Mouse (Mus musculus) kidney, embryonic 15.5 days (tissue): ENCODE results near the gene Usp43. TPM values are rescaled to one million over a fixed set of nuclear protein-coding genes. Genes with fewer than 3 reads are reported as not detected.

Source experiments
- ATAC-seq: fragments of 200-750 bp; cut with Nextera tagmentation; replicated peaks from 2 replicates; pipeline ENCODE4 v1.8.0; 2017; ENCODE audit warnings: moderate TSS enrichment; ENCODE audit not compliant: low FRiP score
- H3K27ac ChIP-seq: fragments of 300-500 bp; sonication (generic); 2 replicates; pipeline ENCODE4 v1.5.1; 2015; ENCODE audit warnings: mild to moderate bottlenecking, inconsistent platforms
- H3K27me3 ChIP-seq: fragments of 300-500 bp; sonication (generic); 2 replicates; pipeline ENCODE4 v1.6.1; 2015; ENCODE audit warnings: inconsistent platforms
- H3K36me3 ChIP-seq: fragments of 300-500 bp; sonication (generic); 2 replicates; pipeline ENCODE4 v1.6.1; 2015; ENCODE audit warnings: inconsistent platforms
- H3K4me1 ChIP-seq: fragments of 300-500 bp; sonication (generic); 2 replicates; pipeline ENCODE4 v1.6.1; 2015; ENCODE audit warnings: inconsistent platforms
- H3K4me2 ChIP-seq: fragments of 300-500 bp; sonication (generic); 2 replicates; pipeline ENCODE4 v1.6.1; 2015; ENCODE audit warnings: moderate library complexity, mild to moderate bottlenecking, inconsistent platforms
- H3K4me3 ChIP-seq: fragments of 300-500 bp; sonication (generic); replicated peaks from 2 replicates; pipeline ENCODE4 v1.5.1; 2015; ENCODE audit warnings: mild to moderate bottlenecking, inconsistent platforms
- H3K9ac ChIP-seq: fragments of 300-500 bp; sonication (generic); 2 replicates; pipeline ENCODE4 v1.6.1; 2015; ENCODE audit warnings: mild to moderate bottlenecking, inconsistent platforms
- H3K9me3 ChIP-seq: fragments of 300-500 bp; sonication (generic); replicated peaks from 2 replicates; pipeline ENCODE4 v1.6.1; 2016; ENCODE audit warnings: inconsistent platforms
- WGBS: fragments of 180-500 bp; shearing (Covaris S2); methylation state at CpG from one replicate; pipeline ENCODE4 v1.1.7; 2015; ENCODE audit warnings: mixed read lengths; 5-methylcytosine and 5-hydroxymethylcytosine counted together
- polyA plus RNA-seq: library from polyadenylated mRNA; unstranded; fragments of >200 nt; fragmentation: Nextera tagmentation; extraction: Ambion mirVana; gene quantifications from 2 replicates; pipeline ENCODE4 v1.2.1, GENCODE M21; 2015

Usp43 gene
- polyA plus RNA-seq, 1 experiment from 2014 or later, result 2.0 TPM

GRCm38 (mm10) chr11:67831820-67832219, 90.1 kb downstream of the Usp43 start:
- ATAC-seq, result no peak
- H3K4me3 ChIP-seq, result no peak overlapping the region
- WGBS, result 72% methylated on average over 5 of the region's 5 CpGs
- no peaks in the 10 kb centered on the region for H3K9me3 ChIP-seq
- H3K9ac ChIP-seq, result no peak overlapping the region
- H3K36me3 ChIP-seq, result no peaks in the 10 kb centered on the region
- no peak overlapping the region for H3K4me2 ChIP-seq
- no peaks in the 10 kb centered on the region for H3K27me3 ChIP-seq
- no peak overlapping the region for H3K27ac ChIP-seq
- peaks cover 3% of the 10 kb centered on the region for H3K4me1 ChIP-seq

DNA sequence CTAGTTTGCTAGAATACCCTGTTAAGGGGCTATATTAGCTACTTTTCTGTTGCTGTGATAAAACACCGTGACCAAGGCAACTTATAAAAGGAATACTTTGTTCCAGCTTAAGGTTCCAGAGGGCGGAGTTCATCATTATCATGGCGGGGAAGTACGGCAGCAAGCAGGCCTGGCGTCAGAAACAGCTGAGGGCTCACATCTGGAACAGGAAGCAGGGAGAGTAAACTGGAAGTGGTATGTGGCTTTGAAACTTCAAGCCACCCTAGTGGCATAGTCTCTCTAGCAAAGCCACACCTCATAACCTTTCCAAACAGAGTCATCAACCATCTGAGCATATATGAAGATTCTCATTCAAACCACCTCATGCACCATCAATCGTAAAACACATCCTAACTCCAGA, 92.4 kb downstream of the Usp43 start:
- Histone ChIP-seq H3K9ac (no peak overlapping the region), H3K27ac (no peak overlapping the region), H3K9me3 (no peaks in the 10 kb centered on the region), H3K36me3 (no peaks in the 10 kb centered on the region), H3K27me3 (no peaks in the 10 kb centered on the region), H3K4me3 (no peak overlapping the region), H3K4me2 (no peak overlapping the region), H3K4me1 (peaks cover 3% of the 10 kb centered on the region)
- 72% methylated on average over 6 of the region's 6 CpGs for WGBS
- no peak for ATAC-seq

GRCm38 (mm10) chr11:67828360-67829059, 93.4 kb downstream of the Usp43 start:
- Histone ChIP-seq H3K4me1 (peaks cover 3% of the 10 kb centered on the region), H3K9ac (no peak overlapping the region), H3K27me3 (no peaks in the 10 kb centered on the region), H3K4me3 (no peak overlapping the region), H3K9me3 (no peaks in the 10 kb centered on the region), H3K4me2 (peak overlapping the region; percentile 1; the same call in 1 of the 2 replicates), H3K36me3 (no peaks in the 10 kb centered on the region), H3K27ac (no peak overlapping the region)
- ATAC-seq, result no peak
- WGBS, result 33% methylated on average over 12 of the region's 12 CpGs

GRCm38 (mm10) chr11:67821560-67821959, 100.4 kb downstream of the Usp43 start:
- Histone ChIP-seq H3K9ac (no peak overlapping the region), H3K9me3 (no peaks in the 10 kb centered on the region), H3K4me1 (no peaks in the 10 kb centered on the region), H3K36me3 (no peaks in the 10 kb centered on the region), H3K27ac (no peak overlapping the region), H3K27me3 (no peaks in the 10 kb centered on the region), H3K4me2 (no peak overlapping the region), H3K4me3 (no peak overlapping the region)
- ATAC-seq, result no peak
- 96% methylated on average over 6 of the region's 6 CpGs for WGBS

GRCm38 (mm10) chr11:67820221-67820620, 101.7 kb downstream of the Usp43 start:
- H3K4me1 ChIP-seq, result no peaks in the 10 kb centered on the region
- no peaks in the 10 kb centered on the region for H3K27me3 ChIP-seq
- H3K4me2 ChIP-seq, result no peak overlapping the region
- ATAC-seq, result no peak
- no peak overlapping the region for H3K27ac ChIP-seq
- no peaks in the 10 kb centered on the region for H3K9me3 ChIP-seq
- WGBS, result 24% methylated on average over 4 of the region's 4 CpGs
- H3K9ac ChIP-seq, result no peak overlapping the region
- no peak overlapping the region for H3K4me3 ChIP-seq
- no peaks in the 10 kb centered on the region for H3K36me3 ChIP-seq

DNA sequence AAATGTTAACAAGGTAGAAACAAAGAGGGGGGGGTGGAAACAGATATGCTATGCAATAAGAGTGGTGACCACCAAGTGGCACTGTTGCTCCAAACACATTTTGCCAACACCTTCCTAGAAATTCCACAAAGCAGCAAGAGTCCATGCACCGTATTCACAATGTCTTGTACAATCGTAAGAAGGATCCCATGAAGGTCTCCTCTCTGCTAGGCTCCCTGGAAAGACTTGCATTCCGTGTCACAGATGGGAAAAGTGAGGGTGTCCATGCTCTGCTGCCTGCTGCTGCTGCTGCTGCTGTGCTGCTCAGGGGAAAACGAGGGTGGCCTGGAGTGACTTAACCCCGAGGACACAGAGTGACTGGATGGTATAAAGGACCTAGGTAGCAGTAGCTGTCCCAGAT, 102.3 kb downstream of the Usp43 start:
- ATAC-seq, result no peak
- no peaks in the 10 kb centered on the region for H3K36me3 ChIP-seq
- H3K27ac ChIP-seq, result no peak overlapping the region
- H3K27me3 ChIP-seq, result no peaks in the 10 kb centered on the region
- 12% methylated on average over 5 of the region's 5 CpGs for WGBS
- no peaks in the 10 kb centered on the region for H3K9me3 ChIP-seq
- peak overlapping the region; percentile 48 for H3K4me2 ChIP-seq
- H3K9ac ChIP-seq, result no peak overlapping the region
- no peak overlapping the region for H3K4me3 ChIP-seq
- H3K4me1 ChIP-seq, result no peaks in the 10 kb centered on the region

- ATAC-seq, result no peak
- Histone ChIP-seq H3K4me2 (no peak overlapping the region), H3K36me3 (no peaks in the 10 kb centered on the region), H3K9me3 (no peaks in the 10 kb centered on the region), H3K4me3 (no peak overlapping the region), H3K27me3 (no peaks in the 10 kb centered on the region), H3K9ac (no peak overlapping the region), H3K27ac (no peak overlapping the region), H3K4me1 (no peaks in the 10 kb centered on the region)
- 77% methylated on average over 6 of the region's 6 CpGs for WGBS
Observed at GRCm38 (mm10) chr11:67811535-67811934, 110.4 kb downstream of the Usp43 start.

DNA sequence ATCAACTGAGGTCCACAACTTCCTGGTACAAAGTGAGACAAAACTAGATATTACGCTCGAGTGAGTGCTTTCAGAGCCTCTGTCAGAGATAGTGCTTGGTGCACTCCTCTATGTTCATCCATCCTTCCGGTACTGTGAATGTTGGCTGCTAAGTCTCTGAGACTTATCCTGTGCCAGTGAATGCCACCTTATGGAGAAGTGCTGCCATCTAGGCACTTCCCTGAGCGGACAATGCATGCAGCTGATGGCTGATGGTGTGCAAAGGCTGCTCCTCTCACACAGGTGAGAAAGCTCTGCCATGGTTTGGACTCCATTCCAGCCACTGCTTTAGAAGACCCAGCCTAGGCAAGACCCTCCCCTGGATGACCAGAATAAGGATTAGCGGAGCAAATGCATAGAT, 113.9 kb downstream of the Usp43 start:
- WGBS, result 78% methylated on average over 5 of the region's 5 CpGs
- Histone ChIP-seq H3K36me3 (no peaks in the 10 kb centered on the region), H3K27me3 (no peaks in the 10 kb centered on the region), H3K4me3 (no peak overlapping the region), H3K9me3 (no peaks in the 10 kb centered on the region), H3K4me2 (no peak overlapping the region), H3K27ac (no peak overlapping the region), H3K9ac (no peak overlapping the region), H3K4me1 (no peaks in the 10 kb centered on the region)
- no peak for ATAC-seq

GRCm38 (mm10) chr11:67806832-67807597, 114.9 kb downstream of the Usp43 start:
- ATAC-seq, result no peak
- H3K4me2 ChIP-seq, result no peak overlapping the region
- 74% methylated on average over 11 of the region's 11 CpGs for WGBS

DNA sequence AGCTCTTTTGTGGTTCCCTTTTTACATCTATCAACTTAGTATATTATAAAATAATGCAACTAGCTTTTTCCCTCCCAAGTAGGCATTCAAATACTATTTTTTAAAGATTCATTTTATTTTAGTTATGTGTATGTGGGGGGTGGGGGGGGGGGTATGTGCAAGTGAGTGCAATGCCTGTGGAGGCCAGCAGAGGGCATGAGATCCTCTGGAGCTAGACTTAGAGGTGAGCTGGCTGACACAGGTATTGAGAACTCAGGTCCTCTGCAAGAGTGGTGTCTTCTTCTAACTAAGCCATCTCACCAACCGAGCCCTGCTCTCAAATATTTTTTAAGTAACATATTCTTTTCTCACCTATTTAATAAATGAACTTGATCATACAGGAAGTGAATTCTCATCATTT, 116.4 kb downstream of the Usp43 start:
- no peaks in the 10 kb centered on the region for H3K9me3 ChIP-seq
- H3K4me3 ChIP-seq, result no peak overlapping the region
- no peaks in the 10 kb centered on the region for H3K27me3 ChIP-seq
- ATAC-seq, result no peak
- H3K36me3 ChIP-seq, result no peaks in the 10 kb centered on the region
- WGBS, result 95% methylated on average over 1 of the region's 1 CpGs
- peaks cover 4% of the 10 kb centered on the region; the same call in 1 of the 2 replicates for H3K4me1 ChIP-seq
- no peak overlapping the region for H3K4me2 ChIP-seq
- H3K27ac ChIP-seq, result no peak overlapping the region
- no peak overlapping the region for H3K9ac ChIP-seq

More at GRCm38 (mm10) chr11:67806832-67807597, 114.9 kb downstream of the Usp43 start:
- Histone ChIP-seq H3K9me3 (no peaks in the 10 kb centered on the region), H3K4me1 (no peaks in the 10 kb centered on the region), H3K36me3 (no peaks in the 10 kb centered on the region), H3K9ac (no peak overlapping the region), H3K4me3 (no peak overlapping the region), H3K27me3 (no peaks in the 10 kb centered on the region), H3K27ac (no peak overlapping the region)
